Mouse (Mus musculus): ENCODE measurements around the gene Zfp526.
A peak's percentile ranks its signal among the peaks of the same experiment; 100 is the strongest.

The Zfp526 gene

DNA sequence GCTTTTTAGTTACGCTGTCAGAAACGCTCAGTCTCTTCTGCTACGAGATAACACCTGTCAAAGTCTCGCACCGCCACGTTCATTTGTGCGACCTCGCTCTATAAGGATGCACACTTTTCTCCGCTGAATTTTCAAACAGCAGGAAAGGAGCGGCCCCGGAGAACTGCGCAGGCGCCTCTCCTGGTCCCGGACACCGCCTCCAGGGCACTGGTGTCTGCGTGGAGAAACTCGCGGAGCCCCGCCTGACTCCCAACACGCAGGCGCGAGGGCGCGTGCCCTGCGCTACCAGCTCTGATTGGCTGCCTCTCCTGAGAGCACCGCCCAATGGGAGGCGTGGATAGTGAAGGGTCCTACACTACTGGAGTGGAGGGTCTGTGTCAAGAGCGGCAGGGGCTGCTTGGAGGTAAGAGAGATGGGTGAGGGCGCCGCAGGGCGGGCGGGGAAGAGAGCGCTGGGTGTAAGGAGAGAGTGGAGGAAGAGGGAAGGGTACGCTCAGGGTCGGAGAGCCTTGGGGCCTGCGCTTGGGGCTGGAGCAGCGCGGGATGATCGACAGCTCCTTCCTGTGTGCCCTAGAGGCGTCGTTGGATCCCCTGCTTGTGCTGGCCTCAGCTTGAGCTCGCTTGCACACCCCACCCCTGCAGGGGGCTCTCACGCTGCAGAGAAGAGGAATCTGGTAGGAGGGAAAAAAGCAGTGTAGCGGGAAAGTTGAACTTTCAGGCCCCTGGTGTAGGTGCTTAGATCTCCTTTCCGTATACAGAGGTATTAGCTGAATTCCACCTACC, at the start of gene Zfp526:
Gene Zfp526 (plus strand): TSS at position 324 of the 782 bp plus-strand sequence.
- DNase-seq, result peak; percentile 100

DNA sequence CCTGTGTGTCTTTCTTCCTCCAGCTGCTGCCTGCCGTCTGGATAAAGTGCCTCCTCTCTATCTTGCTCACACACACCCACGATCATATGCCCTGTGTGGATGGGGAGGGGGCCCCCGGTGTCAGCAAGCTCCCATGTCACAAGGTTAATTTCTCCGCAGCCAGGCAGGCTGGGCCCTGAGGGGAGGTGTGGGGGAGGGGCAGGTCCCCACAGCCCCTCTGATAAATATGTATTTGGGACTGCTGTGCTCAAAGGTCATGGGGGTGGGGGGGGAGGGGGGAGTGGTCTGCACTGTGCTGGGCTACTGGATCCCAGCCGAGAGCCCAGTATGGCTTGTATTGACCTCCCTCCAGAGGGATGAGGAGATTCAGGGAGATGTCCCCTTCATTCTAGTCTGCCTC, 48.6 kb upstream of the Zfp526 start:
- DNase-seq, result peak; percentile 45

DNA sequence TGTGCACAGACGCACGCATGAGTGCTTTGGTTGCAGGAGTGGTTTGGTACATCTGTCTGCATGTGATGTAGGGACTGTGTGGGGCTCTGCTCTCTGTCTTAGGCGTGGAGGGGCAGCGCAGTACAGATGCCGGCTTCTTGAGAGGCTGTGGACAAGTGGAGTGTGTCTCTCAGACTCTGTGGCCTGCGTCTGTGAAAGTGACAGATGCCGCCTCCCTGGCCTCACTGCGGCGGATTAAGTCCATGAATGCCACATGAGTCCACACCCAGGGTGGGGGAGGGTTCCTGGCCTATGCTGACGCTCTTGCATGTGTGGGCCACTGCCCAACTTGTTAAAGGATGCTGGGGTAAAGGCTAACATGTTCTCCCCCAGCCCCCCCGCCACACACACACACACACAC, 46.9 kb upstream of the Zfp526 start:
- DNase-seq, result peak; percentile 55

- no peak for DNase-seq
Observed at GRCm38 (mm10) chr7:25178317-25178716, 42.9 kb upstream of the Zfp526 start.

DNA sequence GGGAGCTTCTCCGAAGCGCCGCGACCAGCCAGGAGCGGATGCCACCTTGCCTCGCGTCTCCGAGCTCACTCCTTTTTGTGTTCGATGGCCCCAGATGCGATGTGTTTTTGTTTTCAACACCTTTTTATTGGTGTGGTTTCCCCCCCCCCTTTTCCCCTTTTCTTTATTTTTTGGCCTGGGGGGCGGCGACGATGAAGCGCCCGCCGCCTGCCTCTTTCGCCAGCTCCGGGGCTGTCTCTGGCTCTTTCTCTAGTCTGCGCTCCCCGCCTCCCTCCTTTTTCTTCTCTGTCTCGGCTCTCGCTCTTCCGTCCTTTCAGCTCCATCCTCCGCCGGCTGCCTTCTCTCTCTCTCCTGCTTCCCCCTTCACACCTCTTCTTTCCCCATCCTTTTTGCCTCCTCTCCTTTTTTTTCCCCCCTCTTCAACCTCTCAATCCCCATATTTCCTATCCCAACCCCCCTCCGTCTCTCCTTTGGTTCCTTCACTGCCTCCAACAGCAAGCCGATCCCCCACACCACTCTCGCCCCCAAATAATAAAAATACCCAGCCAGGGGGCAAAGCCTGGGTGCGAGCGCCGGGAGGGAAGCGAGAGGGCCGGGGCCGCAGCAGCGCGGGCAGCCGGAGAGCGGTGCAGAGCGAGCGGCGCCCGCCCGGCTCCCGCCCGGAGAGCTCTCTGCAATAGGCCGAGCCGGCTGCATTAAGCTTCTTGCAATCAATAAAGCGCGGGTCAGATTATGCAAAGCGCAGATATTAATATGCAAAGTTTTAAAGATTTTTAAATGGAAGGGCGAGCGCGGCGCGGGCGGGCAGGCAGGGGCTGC, 42.2 kb upstream of the Zfp526 start:
- DNase-seq, result peak; percentile 54

DNA sequence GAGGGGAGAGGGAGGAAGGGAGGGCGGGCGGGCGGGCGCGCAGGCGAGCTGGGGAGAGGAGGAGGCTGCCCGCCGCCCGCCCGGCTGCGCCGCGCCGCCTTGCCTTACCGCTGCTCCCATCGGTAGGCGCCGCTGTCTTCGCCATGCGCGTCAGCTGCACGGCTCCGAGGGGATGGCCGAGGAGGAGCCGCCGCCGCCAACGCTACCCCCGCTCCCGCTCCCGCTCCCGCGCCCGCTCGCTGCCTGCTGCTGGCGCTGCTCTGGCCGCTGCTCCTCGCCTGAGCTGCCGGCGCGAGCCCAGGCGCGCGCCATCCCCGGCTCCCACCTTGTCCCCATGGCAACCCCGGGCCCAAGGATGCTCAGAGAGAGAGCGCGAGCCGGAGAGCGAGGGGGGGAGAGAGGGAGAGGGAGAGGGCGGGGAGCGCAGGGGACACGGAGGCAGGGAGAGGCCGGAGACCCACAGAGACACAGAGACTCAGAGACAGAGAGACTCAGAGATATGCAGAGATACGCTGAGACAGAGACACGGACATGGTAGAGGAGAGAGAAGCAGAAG, 41.5 kb upstream of the Zfp526 start, which contains the start of gene Pou2f2:
Gene Pou2f2 (minus strand): TSS at position 121 of the 556 bp plus-strand sequence.
- DNase-seq, result peak; percentile 92

DNA sequence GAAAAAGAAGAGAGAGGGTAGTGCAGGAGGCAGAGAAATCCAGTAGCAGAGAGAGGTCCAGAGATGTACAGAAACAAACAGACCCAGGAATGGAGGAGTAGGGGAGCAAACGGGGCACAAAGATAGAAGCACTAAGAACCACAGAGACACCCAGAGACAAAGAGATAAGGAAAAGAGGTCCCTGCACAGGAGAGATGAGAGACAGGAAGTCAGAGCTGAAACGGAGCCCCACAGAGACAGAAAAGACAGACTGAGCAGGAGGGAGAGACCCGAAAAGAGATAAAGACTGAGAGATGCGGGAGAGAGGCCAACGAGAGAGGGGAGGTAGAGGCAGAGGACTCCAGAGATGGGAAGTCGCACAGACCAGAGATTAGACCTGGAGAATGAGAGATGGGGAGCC, 40.7 kb upstream of the Zfp526 start:
- no peak for DNase-seq

DNA sequence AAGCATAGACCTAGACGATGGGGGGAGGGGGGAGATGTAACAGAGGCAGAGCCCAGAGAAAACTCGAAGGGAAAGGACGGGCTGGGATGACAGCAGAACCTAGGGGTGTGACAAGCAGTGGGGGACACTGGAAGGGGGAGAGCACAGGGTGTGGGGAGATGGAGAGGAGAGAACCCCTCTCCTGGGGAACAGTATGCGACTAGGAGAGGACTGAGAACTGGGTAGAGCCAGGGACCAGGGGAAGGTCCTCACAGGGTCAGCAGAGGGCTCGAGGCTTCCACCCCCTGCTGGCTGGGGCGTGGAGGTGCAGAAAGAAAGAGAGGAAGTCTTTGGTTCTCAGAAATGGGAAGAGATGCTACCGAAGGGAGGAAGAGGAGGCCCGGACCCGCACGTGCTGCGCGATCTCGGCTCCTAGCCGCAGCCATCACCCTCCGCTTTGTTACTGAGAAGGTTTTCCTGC, 39.9 kb upstream of the Zfp526 start:
- peak; percentile 75 for DNase-seq

DNA sequence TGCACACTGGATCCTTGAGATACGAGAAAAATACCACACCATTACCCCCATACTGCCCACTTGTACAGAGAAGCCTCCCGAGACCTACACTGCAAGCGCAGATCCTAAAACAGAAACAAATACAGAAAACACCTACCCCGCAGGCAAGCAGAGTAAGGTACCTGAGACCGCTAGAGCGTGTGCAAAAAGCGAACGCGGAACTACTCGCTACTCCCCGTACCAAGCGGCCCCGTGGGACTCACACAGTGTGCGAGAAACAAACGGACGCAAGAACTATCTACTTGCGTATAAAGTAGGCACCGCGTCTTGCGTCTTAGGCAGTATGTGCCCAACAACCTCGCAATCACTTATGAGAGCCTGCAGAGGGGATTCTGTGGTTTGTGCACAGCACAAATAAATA, 39.4 kb upstream of the Zfp526 start:
- DNase-seq, result peak; percentile 44

DNA sequence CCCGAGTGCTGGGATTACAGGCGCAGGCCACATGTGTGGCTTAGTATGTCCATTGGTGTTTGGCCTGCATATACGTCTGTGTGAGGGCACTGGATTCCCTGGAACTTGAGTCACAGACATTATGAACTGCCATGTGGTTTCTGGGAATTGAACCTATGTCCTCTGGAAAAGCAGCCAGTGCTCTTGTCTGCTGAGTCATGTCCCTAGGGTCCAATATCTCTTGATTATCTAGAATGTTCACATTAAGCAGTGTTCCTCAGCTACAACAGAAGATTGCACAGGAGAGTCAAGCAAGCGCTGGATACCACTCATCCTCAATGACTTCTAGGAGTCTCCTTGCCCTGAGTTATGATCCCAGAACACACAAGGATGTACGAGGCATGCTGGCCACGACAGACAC, 37.1 kb upstream of the Zfp526 start:
- DNase-seq, result no peak

GRCm38 (mm10) chr7:25187662-25188650, 33.3 kb upstream of the Zfp526 start:
- peak; percentile 92 for DNase-seq

- no peak for DNase-seq
Observed at GRCm38 (mm10) chr7:25190806-25191205, 30.4 kb upstream of the Zfp526 start.

- DNase-seq, result no peak
Observed at GRCm38 (mm10) chr7:25192110-25192509, 29.1 kb upstream of the Zfp526 start.

GRCm38 (mm10) chr7:25195148-25195547, 26.1 kb upstream of the Zfp526 start:
- DNase-seq, result no peak

DNA sequence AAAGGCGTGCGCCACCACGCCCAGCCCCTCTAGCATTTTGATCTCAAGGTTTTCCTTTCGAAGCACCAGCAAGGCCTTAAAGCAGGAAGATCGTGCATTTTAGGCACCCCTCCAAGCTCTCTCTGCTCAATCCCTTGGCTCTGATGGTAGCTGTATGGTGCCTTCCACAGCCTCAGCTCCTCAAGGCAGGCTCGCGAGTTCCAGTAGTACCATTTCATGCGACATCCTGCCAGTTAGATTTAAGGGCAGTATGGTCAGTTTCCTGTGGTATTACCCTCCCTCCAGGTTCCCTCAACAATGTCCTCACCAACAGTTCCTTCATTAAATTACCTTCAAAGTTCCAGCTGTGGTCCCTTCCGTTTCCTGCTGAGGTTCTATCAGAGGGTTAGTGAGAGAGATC, 25.1 kb upstream of the Zfp526 start:
- no peak for DNase-seq

DNA sequence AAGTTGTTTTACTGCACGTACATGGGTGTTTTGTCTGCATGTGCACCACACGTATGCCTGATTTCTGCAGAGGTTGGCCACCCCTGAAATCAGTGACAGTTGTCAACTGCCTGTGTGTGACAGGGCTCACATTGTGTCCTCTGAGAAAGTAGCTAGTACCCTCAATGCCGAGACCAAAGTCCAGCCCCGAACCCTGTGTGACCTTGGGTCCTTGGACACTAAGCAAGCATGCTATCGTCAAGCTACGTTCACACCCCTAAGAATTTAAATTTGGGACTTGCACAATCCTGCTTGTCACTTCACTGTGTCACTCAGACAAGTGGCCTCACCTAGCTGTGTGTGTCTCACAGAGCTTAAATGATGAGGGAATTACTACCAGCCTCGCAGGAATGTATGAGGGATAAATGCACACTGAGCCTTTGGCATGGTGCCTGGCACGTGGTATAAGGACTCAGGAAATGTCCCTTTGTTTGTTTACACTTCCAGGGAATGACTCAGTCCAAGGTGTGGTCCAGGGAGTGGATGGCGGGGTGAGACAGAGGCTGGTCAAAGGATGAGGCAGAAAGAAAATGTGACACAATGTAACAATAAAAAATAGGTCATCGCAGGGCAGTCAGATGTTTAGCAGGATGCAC, 23.7 kb upstream of the Zfp526 start:
- no peak for DNase-seq

GRCm38 (mm10) chr7:25203624-25204023, 17.6 kb upstream of the Zfp526 start:
- DNase-seq, result no peak

DNA sequence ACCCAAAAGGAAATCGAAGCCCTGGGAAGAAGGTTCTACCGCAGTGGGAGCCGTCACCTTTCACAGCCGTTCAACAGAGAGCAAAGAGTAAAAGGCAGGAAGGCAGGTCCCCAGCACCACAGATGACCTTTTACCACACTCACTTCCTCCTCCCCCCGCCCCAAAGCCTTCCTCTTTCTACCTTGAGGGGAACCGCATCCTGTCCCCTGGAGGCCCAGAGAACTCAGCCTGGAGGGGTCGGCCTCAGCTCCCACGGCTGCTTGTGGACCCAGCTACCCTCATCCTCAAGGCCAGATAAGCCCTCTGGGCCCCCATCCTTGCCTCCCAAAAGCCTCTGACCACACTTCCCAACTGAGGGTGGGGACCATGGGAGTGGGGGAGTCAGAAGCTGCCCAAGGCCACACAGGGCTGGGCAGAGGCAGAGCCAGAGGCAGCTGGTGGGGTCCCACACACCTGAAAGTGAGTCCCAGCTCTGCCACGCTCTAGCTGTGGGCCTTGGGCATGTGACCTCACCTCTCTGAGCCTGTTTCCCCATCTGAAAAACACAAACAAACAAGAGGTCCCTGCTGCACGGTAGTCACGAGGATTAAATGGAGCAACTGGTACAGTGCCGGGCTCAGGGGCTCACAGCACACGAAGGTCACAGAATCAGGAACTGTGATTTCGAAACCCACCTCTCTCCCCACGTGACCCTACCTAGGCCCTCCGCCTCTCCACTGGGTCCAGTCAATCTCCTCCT, 15.7 kb upstream of the Zfp526 start:
- no peak for DNase-seq

DNA sequence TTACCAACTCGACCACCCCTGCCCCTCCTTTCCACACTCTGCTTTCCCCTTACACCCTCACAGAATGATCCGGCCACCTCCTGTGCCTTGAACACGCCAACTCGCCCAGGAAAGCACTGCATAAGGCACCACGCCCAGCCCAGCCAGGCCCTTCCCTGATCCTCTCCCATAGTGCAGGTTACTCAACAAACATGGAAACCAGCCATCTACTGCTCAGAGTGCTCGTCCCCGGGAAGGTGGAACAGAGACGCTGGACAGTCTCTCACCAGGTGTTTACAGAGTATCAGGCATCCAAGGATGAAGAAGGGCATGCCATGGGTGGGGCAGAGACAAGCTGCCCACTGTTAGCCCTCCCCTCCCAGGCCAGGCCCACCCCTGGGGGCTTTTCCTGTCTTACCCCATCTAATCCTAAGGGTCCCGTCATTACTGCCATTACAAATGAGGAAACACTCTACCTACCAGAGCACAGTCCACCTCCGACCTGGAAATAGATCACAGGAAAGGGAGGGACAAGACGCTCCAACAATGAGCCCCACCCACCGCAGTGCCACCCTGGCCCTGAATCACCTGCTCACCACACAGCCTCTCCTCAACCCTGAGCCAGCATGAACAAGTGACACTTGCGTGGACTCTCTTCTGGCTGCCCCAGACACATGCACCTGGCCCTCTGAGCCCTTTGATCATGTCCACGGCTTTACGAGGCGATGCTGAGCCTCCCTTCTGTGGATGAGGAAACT, 15.0 kb upstream of the Zfp526 start:
- no peak for DNase-seq

DNA sequence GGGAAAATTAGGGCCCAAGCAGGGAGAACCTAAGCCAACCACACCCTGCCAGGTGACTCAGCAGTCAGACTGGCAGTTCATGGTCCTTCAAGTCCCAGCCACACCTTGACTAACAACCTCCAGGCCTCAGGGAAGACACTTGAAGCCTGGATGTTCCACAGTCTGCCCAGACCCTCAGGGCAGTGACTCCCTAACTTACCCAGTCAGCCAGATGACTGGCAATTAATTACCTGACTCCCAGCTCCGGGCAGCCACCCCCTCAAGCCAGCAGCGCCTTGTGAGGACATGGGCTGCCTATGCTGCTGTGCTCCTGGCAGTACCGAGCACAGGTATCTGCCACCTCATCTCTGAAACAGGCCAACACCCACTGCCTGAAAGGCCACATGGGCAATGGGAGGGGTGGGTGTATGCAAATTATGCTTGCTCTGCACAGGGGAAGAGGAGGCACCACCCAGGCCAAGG, 12.0 kb upstream of the Zfp526 start:
- DNase-seq, result no peak

Data from embryo, embryonic 11 days (tissue).